Mouse (Mus musculus) mouse trophoblast stem cell (cell line): ENCODE results near the gene Gm10720.
"Not testable (repeated sequence)": the region's sequence is repeated elsewhere in the genome, so short reads cannot be mapped to it uniquely, and the experiment has no call there.

Experiments used
- in situ Hi-C, 2 experiments: fragments of 300-500 bp; cut with MseI, MboI; formaldehyde crosslinking; loops; 2 replicates in 1 of 2; 3 replicates in 1 of 2; pipeline ENCODE4 v1.15.1; 2025

Gene Gm10720

GRCm38 (mm10) chr9:3025653-3026052, 10.2 kb downstream of the Gm10720 start:
- in situ Hi-C loops, result not testable (repeated sequence)

- in situ Hi-C loops, result not testable (repeated sequence)
Observed at GRCm38 (mm10) chr9:3026136-3026535, 10.7 kb downstream of the Gm10720 start.

- in situ Hi-C loops, result not testable (repeated sequence)
Observed at GRCm38 (mm10) chr9:3026741-3027140, 11.3 kb downstream of the Gm10720 start.

- in situ Hi-C loops, result not testable (repeated sequence)
Observed at GRCm38 (mm10) chr9:3027200-3027599, 11.7 kb downstream of the Gm10720 start.

GRCm38 (mm10) chr9:3029276-3030000, 14.0 kb downstream of the Gm10720 start:
- in situ Hi-C loops, result not testable (repeated sequence)

- in situ Hi-C loops, result not testable (repeated sequence)
Observed at GRCm38 (mm10) chr9:3030677-3031318, 15.3 kb downstream of the Gm10720 start.

GRCm38 (mm10) chr9:3034299-3034698, 18.8 kb downstream of the Gm10720 start, which contains the start of gene Gm17535:
Gene Gm17535 (plus strand): TSS chr9:3034599.
- in situ Hi-C loops, result not testable (repeated sequence)

GRCm38 (mm10) chr9:3036577-3036976, 21.1 kb downstream of the Gm10720 start, which contains the start of gene Gm10715:
Gene Gm10715 (plus strand): TSS chr9:3036877.
- in situ Hi-C loops, result not testable (repeated sequence)

- in situ Hi-C loops, result not testable (repeated sequence)
Observed at GRCm38 (mm10) chr9:3038161-3038560, 22.7 kb downstream of the Gm10720 start.
